Mouse (Mus musculus) olfactory bulb, adult 2 months (tissue): ENCODE data around the gene Fam160a1.

Source experiments
- CTCF ChIP-seq: fragments of 200-500 bp; IDR thresholded peaks from 2 replicates; pipeline ENCODE4 v1.5.1; 2012; ENCODE audit warnings: low read depth, mild to moderate bottlenecking, low read length, moderate library complexity; ENCODE audit not compliant: insufficient read depth
- POLR2A ChIP-seq: fragments of 200-500 bp; IDR thresholded peaks from 2 replicates; pipeline ENCODE4 v1.6.1; 2012; ENCODE audit warnings: mild to moderate bottlenecking, low read depth, low read length, moderate library complexity; ENCODE audit not compliant: insufficient read depth

- no peak for TF ChIP-seq CTCF
- no peak for TF ChIP-seq POLR2A
Measured at GRCm38 (mm10) chr3:85619751-85620150, 197.3 kb downstream of the Fam160a1 start.
